Mouse (Mus musculus) forebrain, embryonic 14.5 days (tissue): ENCODE results near the gene Arid1a. TPM values are rescaled to one million over a fixed set of nuclear protein-coding genes. Genes with fewer than 3 reads are reported as not detected.

Experiments used
- ATAC-seq: fragments of 200-750 bp; cut with Nextera tagmentation; 2 replicates; pipeline ENCODE4 v1.8.0; 2017; ENCODE audit warnings: mild to moderate bottlenecking, moderate library complexity
- DNase-seq: peaks from one replicate; pipeline ENCODE4 v3.0.0-alpha.2; 2015; ENCODE audit warnings: low spot score
- H3K27ac ChIP-seq: fragments of 300-500 bp; sonication (generic); 2 replicates; pipeline ENCODE4 v1.5.1; 2014; ENCODE audit warnings: low read depth, mild to moderate bottlenecking, control low read depth, low read length, moderate library complexity
- H3K27me3 ChIP-seq: fragments of 300-500 bp; sonication (generic); replicated peaks from 2 replicates; pipeline ENCODE4 v1.6.1; 2014; ENCODE audit warnings: low read length, control low read depth, mixed read lengths; ENCODE audit not compliant: control insufficient read depth, insufficient read depth
- H3K36me3 ChIP-seq: fragments of 300-500 bp; sonication (generic); 2 replicates; pipeline ENCODE4 v1.6.1; 2014; ENCODE audit warnings: low read length, control low read depth; ENCODE audit not compliant: control insufficient read depth, insufficient read depth
- H3K4me1 ChIP-seq: fragments of 300-500 bp; sonication (generic); 2 replicates; pipeline ENCODE4 v1.6.1; 2014; ENCODE audit warnings: antibody characterized with exemption, low read length, control low read depth; ENCODE audit not compliant: control insufficient read depth, insufficient read depth
- H3K4me2 ChIP-seq: fragments of 300-500 bp; sonication (generic); 2 replicates; pipeline ENCODE4 v1.6.1; 2014; ENCODE audit warnings: mild to moderate bottlenecking, control low read depth, low read length
- H3K4me3 ChIP-seq: fragments of 300-500 bp; sonication (generic); 2 replicates; pipeline ENCODE4 v1.5.1; 2014; ENCODE audit warnings: low read depth, low read length, control low read depth
- H3K9ac ChIP-seq: fragments of 300-500 bp; sonication (generic); 2 replicates; pipeline ENCODE4 v1.6.1; 2014; ENCODE audit warnings: mild to moderate bottlenecking, low read length, control low read depth, moderate library complexity
- H3K9me3 ChIP-seq: fragments of 300-500 bp; sonication (generic); replicated peaks from 2 replicates; pipeline ENCODE4 v1.6.1; 2016; ENCODE audit warnings: low read length, control low read depth, mixed read lengths; ENCODE audit not compliant: control insufficient read depth
- WGBS: fragments of 180-500 bp; shearing (Covaris S2); extraction: QIAGEN DNeasy Blood & Tissue Kit; methylation state at CpG from one replicate; pipeline ENCODE4 v1.1.7; 2014; 5-methylcytosine and 5-hydroxymethylcytosine counted together
- microRNA-seq: library from miRNA; unstranded; fragments of <30 nt; microRNA quantifications from one replicate; pipeline ENCODE4, GENCODE M21; 2016
- polyA plus RNA-seq: library from polyadenylated mRNA; unstranded; fragments of >200 nt; fragmentation: Nextera tagmentation; extraction: Ambion mirVana; gene quantifications from 2 replicates; pipeline ENCODE4 v1.2.1, GENCODE M21; 2014

Gene Arid1a
- polyA plus RNA-seq, 1 experiment from 2014 or later = 30.9 TPM

GRCm38 (mm10) chr4:133632483-133633327, 123.9 kb downstream of the Arid1a start:
- peak overlapping the region; percentile 82 for H3K27ac ChIP-seq
- peak overlapping the region; percentile 78 for H3K9ac ChIP-seq
- peak; percentile 82 for ATAC-seq
- whole genome bisulfite sequencing = under 1% methylated on average over 44 of the region's 69 CpGs
- H3K27me3 ChIP-seq = no peaks in the 10 kb centered on the region
- peak overlapping the region; percentile 70 for H3K4me2 ChIP-seq
- H3K9me3 ChIP-seq = no peaks in the 10 kb centered on the region
- peak; percentile 65 for DNase-seq
- H3K4me1 ChIP-seq = peaks cover 8% of the 10 kb centered on the region
- H3K4me3 ChIP-seq = peak overlapping the region; percentile 70
- no peaks in the 10 kb centered on the region for H3K36me3 ChIP-seq

- H3K36me3 ChIP-seq = peaks cover 3% of the 10 kb centered on the region; the same call in 1 of the 2 replicates
- H3K4me3 ChIP-seq = peak overlapping the region; percentile 70
- no peaks in the 10 kb centered on the region for H3K9me3 ChIP-seq
- ATAC-seq (no peak), DNase-seq (no peak)
- peak overlapping the region; percentile 70 for H3K4me2 ChIP-seq
- peak overlapping the region; percentile 78 for H3K9ac ChIP-seq
- H3K4me1 ChIP-seq = peaks cover 8% of the 10 kb centered on the region
- no peaks in the 10 kb centered on the region for H3K27me3 ChIP-seq
- H3K27ac ChIP-seq = no peak overlapping the region
- WGBS = 38% methylated on average over 9 of the region's 9 CpGs
These were observed 124.7 kb downstream of the Arid1a start for GRCm38 (mm10) chr4:133631769-133632411.

GRCm38 (mm10) chr4:133631071-133631768, 125.3 kb downstream of the Arid1a start:
- H3K27me3 ChIP-seq = no peaks in the 10 kb centered on the region
- no peak overlapping the region for H3K27ac ChIP-seq
- DNase-seq (no peak), ATAC-seq (no peak)
- H3K9ac ChIP-seq = peak overlapping the region; percentile 6; the same call in 1 of the 2 replicates
- peaks cover 8% of the 10 kb centered on the region for H3K4me1 ChIP-seq
- no peak overlapping the region for H3K4me3 ChIP-seq
- H3K4me2 ChIP-seq = no peak overlapping the region; the same call in 1 of the 2 replicates
- H3K9me3 ChIP-seq = no peaks in the 10 kb centered on the region
- 87% methylated on average over 14 of the region's 14 CpGs for WGBS
- peaks cover 10% of the 10 kb centered on the region; the same call in 1 of the 2 replicates for H3K36me3 ChIP-seq

DNA sequence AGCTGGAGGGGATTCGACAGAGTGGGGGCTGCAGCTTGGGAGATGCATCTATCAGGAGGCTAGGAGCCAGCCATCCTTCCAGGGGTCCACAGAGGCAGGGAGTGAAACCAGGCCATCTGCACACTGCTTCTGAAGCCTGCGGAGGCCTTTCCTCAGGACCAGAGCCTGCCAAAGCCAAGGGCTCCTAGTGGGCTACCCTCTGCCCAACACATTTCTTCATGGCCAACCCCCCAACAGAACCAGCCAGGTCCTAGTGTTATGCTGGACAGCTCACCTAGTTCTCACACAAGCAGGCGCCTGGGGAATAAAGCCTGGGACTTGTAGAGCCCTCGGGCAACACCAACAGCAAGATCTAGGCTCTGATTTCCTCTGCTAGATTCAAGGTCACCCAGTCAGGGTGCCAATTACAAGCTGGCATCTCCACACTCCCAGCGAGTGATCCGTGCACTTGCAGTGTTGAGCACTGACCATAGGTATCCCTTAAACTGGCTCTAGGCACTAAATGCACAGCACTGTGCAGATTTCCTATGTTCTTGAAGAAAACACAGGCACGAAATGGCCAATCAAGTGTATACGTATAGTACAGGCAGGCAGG, 126.1 kb downstream of the Arid1a start:
- ATAC-seq = no peak
- Histone ChIP-seq H3K4me2 (no peak overlapping the region), H3K9ac (no peak overlapping the region; the same call in 1 of the 2 replicates), H3K36me3 (peaks cover 18% of the 10 kb centered on the region), H3K9me3 (no peaks in the 10 kb centered on the region), H3K4me3 (no peak overlapping the region), H3K27ac (no peak overlapping the region), H3K4me1 (peaks cover 8% of the 10 kb centered on the region), H3K27me3 (no peaks in the 10 kb centered on the region)
- WGBS = 93% methylated on average over 8 of the region's 8 CpGs
- DNase-seq = no peak

DNA sequence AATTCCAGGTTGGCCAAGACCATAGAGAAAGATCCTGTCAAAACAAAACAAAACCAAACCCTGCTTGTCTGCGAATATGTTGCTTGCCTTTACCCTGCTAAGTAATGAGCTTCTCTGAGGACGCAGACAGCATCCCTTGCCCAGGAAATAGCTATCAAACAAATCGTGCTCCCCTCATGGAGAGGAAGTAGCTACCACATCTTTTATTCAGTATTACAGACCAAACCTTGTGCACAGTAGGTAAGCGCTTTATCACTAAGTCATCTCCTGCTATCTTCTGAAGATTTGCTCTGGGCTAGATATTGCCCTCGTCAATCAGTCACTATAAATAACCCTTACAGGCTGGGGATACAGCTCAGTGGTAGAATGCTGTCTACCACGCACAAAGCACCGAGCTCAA, 127.4 kb downstream of the Arid1a start:
- peaks cover 27% of the 10 kb centered on the region for H3K36me3 ChIP-seq
- WGBS = 90% methylated on average over 7 of the region's 7 CpGs

More for the DNA sequence above, 127.4 kb downstream of the Arid1a start:
- Histone ChIP-seq H3K27me3 (no peaks in the 10 kb centered on the region), H3K9ac (no peak overlapping the region), H3K27ac (no peak overlapping the region), H3K4me1 (peaks cover 8% of the 10 kb centered on the region), H3K4me3 (no peak overlapping the region), H3K9me3 (no peaks in the 10 kb centered on the region), H3K4me2 (no peak overlapping the region)
- ATAC-seq (no peak), DNase-seq (no peak)

Small RNA genes lying within 50 kb of the gene (microRNA-seq; reads per million reads assigned to microRNA genes)
- 0.53 reads per million for gene Mir7227

Other genes starting within 250 kb of the Arid1a start
- 0.12 and 0.20 TPM in 2 replicates for gene Kdf1, start 237.8 kb downstream of the Arid1a start, polyA plus RNA-seq
- 139 and 181 TPM in 2 replicates for gene Nudc, start 210.8 kb downstream of the Arid1a start, polyA plus RNA-seq
- gene Nr0b2, start 203.4 kb downstream of the Arid1a start, polyA plus RNA-seq = not detected in 2 replicates
- gene Gpatch3, start 182.0 kb downstream of the Arid1a start, polyA plus RNA-seq = 6.5 and 6.6 TPM in 2 replicates
- 29.3 and 30.1 TPM in 2 replicates for gene Gpn2, start 172.4 kb downstream of the Arid1a start, polyA plus RNA-seq
- gene Sfn, start 154.6 kb downstream of the Arid1a start, polyA plus RNA-seq = 0.84 and 1.1 TPM in 2 replicates
- 2.0 and 2.5 TPM in 2 replicates for gene Zdhhc18, start 106.6 kb downstream of the Arid1a start, polyA plus RNA-seq
- 7.0 and 8.1 TPM in 2 replicates for gene Pigv, start 84.1 kb downstream of the Arid1a start, polyA plus RNA-seq
- gene Rps6ka1, start 131.0 kb upstream of the Arid1a start, polyA plus RNA-seq = 13.5 and 16.2 TPM in 2 replicates
- 2,465 and 2,793 TPM in 2 replicates for gene Hmgn2, start 211.9 kb upstream of the Arid1a start, polyA plus RNA-seq
- 52.7 and 57.0 TPM in 2 replicates for gene Dhdds, start 244.1 kb upstream of the Arid1a start, polyA plus RNA-seq